Mouse (Mus musculus): ENCODE results near the gene Tmem33. TPM values are rescaled to one million over a fixed set of nuclear protein-coding genes. Genes with fewer than 3 reads are reported as not detected.

Tmem33 gene
- 83.9 and 95.6 TPM in 2 replicates for polyA plus RNA-seq (2012; ENCODE audit: insufficient read depth, insufficient read length, missing spikeins)

- peaks cover 23% of the 10 kb centered on the region for H3K4me1 ChIP-seq (ENCODE audit: control insufficient read depth, insufficient read depth, low read length)
- H3K4me3 ChIP-seq (ENCODE audit: insufficient read depth, low read length) = peak within 1 kb of the TSS; percentile 87
- TF ChIP-seq CTCF (IDR thresholded peaks at IDR 0.05; ENCODE audit: low read depth, low read length) = no peak
- TF ChIP-seq POLR2A (IDR thresholded peaks at IDR 0.05; ENCODE audit: borderline replicate concordance, low read depth, low read length) = no peak
- peak within 1 kb of the TSS; percentile 84 for H3K27ac ChIP-seq (ENCODE audit: insufficient read depth, low read depth, low read length)
These were observed at the start of gene Tmem33 for GRCm38 (mm10) chr5:67260531-67261371. Tmem33 (plus strand) TSS chr5:67260565.

- Histone ChIP-seq H3K4me3 (ENCODE audit: insufficient read depth, low read length) (no peak overlapping the region), H3K27ac (ENCODE audit: insufficient read depth, low read depth, low read length) (no peak overlapping the region), H3K4me1 (ENCODE audit: control insufficient read depth, insufficient read depth, low read length) (no peaks in the 10 kb centered on the region)
- TF ChIP-seq POLR2A (IDR thresholded peaks at IDR 0.05; ENCODE audit: borderline replicate concordance, low read depth, low read length) (no peak), CTCF (IDR thresholded peaks at IDR 0.05; ENCODE audit: low read depth, low read length) (no peak)
These were observed 47.2 kb upstream of the Tmem33 start for GRCm38 (mm10) chr5:67213168-67213567.

GRCm38 (mm10) chr5:67215121-67216030, 45.0 kb upstream of the Tmem33 start:
- TF ChIP-seq POLR2A (IDR thresholded peaks at IDR 0.05; ENCODE audit: borderline replicate concordance, low read depth, low read length) (no peak), CTCF (IDR thresholded peaks at IDR 0.05; ENCODE audit: low read depth, low read length) (no peak)
- no peaks in the 10 kb centered on the region for H3K4me1 ChIP-seq (ENCODE audit: control insufficient read depth, insufficient read depth, low read length)
- H3K4me3 ChIP-seq (ENCODE audit: insufficient read depth, low read length) = no peak overlapping the region
- no peak overlapping the region for H3K27ac ChIP-seq (ENCODE audit: insufficient read depth, low read depth, low read length)

- no peak for TF ChIP-seq CTCF (IDR thresholded peaks at IDR 0.05; ENCODE audit: low read depth, low read length)
- no peak for TF ChIP-seq POLR2A (IDR thresholded peaks at IDR 0.05; ENCODE audit: borderline replicate concordance, low read depth, low read length)
- peaks cover under 1% of the 10 kb centered on the region for H3K4me1 ChIP-seq (ENCODE audit: control insufficient read depth, insufficient read depth, low read length)
- no peak overlapping the region for H3K4me3 ChIP-seq (ENCODE audit: insufficient read depth, low read length)
- no peak overlapping the region for H3K27ac ChIP-seq (ENCODE audit: insufficient read depth, low read depth, low read length)
These were observed 44.2 kb upstream of the Tmem33 start for GRCm38 (mm10) chr5:67216031-67216778.

GRCm38 (mm10) chr5:67216779-67217095, 43.6 kb upstream of the Tmem33 start:
- TF ChIP-seq CTCF (IDR thresholded peaks at IDR 0.05; ENCODE audit: low read depth, low read length) = no peak
- no peak for TF ChIP-seq POLR2A (IDR thresholded peaks at IDR 0.05; ENCODE audit: borderline replicate concordance, low read depth, low read length)
- Histone ChIP-seq H3K4me3 (ENCODE audit: insufficient read depth, low read length) (no peak overlapping the region), H3K4me1 (ENCODE audit: control insufficient read depth, insufficient read depth, low read length) (peaks cover 5% of the 10 kb centered on the region), H3K27ac (ENCODE audit: insufficient read depth, low read depth, low read length) (no peak overlapping the region)

- Histone ChIP-seq H3K4me1 (ENCODE audit: control insufficient read depth, insufficient read depth, low read length) (peaks cover 5% of the 10 kb centered on the region), H3K27ac (ENCODE audit: insufficient read depth, low read depth, low read length) (no peak overlapping the region), H3K4me3 (ENCODE audit: insufficient read depth, low read length) (no peak overlapping the region)
- TF ChIP-seq CTCF (IDR thresholded peaks at IDR 0.05; ENCODE audit: low read depth, low read length) (no peak), POLR2A (IDR thresholded peaks at IDR 0.05; ENCODE audit: borderline replicate concordance, low read depth, low read length) (no peak)
These were observed 38.5 kb upstream of the Tmem33 start for GRCm38 (mm10) chr5:67221901-67222300.

GRCm38 (mm10) chr5:67222440-67223390, 37.6 kb upstream of the Tmem33 start:
- Histone ChIP-seq H3K4me1 (ENCODE audit: control insufficient read depth, insufficient read depth, low read length) (peaks cover 5% of the 10 kb centered on the region), H3K4me3 (ENCODE audit: insufficient read depth, low read length) (no peak overlapping the region), H3K27ac (ENCODE audit: insufficient read depth, low read depth, low read length) (no peak overlapping the region)
- TF ChIP-seq CTCF (IDR thresholded peaks at IDR 0.05; ENCODE audit: low read depth, low read length) = no peak
- TF ChIP-seq POLR2A (IDR thresholded peaks at IDR 0.05; ENCODE audit: borderline replicate concordance, low read depth, low read length) = no peak

GRCm38 (mm10) chr5:67223391-67224121, 36.8 kb upstream of the Tmem33 start:
- TF ChIP-seq CTCF (IDR thresholded peaks at IDR 0.05; ENCODE audit: low read depth, low read length) (no peak), POLR2A (IDR thresholded peaks at IDR 0.05; ENCODE audit: borderline replicate concordance, low read depth, low read length) (no peak)
- Histone ChIP-seq H3K27ac (ENCODE audit: insufficient read depth, low read depth, low read length) (no peak overlapping the region), H3K4me3 (ENCODE audit: insufficient read depth, low read length) (no peak overlapping the region), H3K4me1 (ENCODE audit: control insufficient read depth, insufficient read depth, low read length) (peaks cover 5% of the 10 kb centered on the region)

Data from bone marrow macrophage, adult 2 months (primary cell).